Mouse (Mus musculus) adrenal gland, postnatal 10 days (tissue): ENCODE measurements around the gene Mknk2. TPM values are rescaled to one million over a fixed set of nuclear protein-coding genes. Genes with fewer than 3 reads are reported as not detected.

Experiments
- DNase-seq: peaks from one replicate; pipeline ENCODE4 v3.0.0; 2021; ENCODE audit warnings: mixed read lengths
- total RNA-seq, 2 experiments: library from RNA; stranded (reverse); gene quantifications; 2 replicates each; pipeline ENCODE4 v1.2.3; 2021

The Mknk2 gene
- total RNA-seq, 2 experiments from 2014 or later, result 249 to 298 TPM

GRCm38 (mm10) chr10:80669737-80670485, 8.0 kb downstream of the Mknk2 start:
- DNase-seq, result peak; percentile 86

- no peak for DNase-seq
These were observed 8.9 kb downstream of the Mknk2 start for GRCm38 (mm10) chr10:80669018-80669417.

- DNase-seq, result no peak
These were observed 9.3 kb downstream of the Mknk2 start for GRCm38 (mm10) chr10:80668614-80669013.

GRCm38 (mm10) chr10:80666837-80667412, 11.0 kb downstream of the Mknk2 start:
- DNase-seq, result no peak

- no peak for DNase-seq
These were observed 11.8 kb downstream of the Mknk2 start for GRCm38 (mm10) chr10:80665981-80666733.

- no peak for DNase-seq
These were observed 12.5 kb downstream of the Mknk2 start for GRCm38 (mm10) chr10:80665459-80665858.

GRCm38 (mm10) chr10:80665016-80665380, 12.9 kb downstream of the Mknk2 start:
- DNase-seq, result peak; percentile 87

GRCm38 (mm10) chr10:80664197-80665015, 13.5 kb downstream of the Mknk2 start:
- peak; percentile 91 for DNase-seq

GRCm38 (mm10) chr10:80663485-80664196, 14.3 kb downstream of the Mknk2 start:
- DNase-seq, result no peak

GRCm38 (mm10) chr10:80661149-80661548, 16.8 kb downstream of the Mknk2 start:
- peak; percentile 64 for DNase-seq

- DNase-seq, result peak; percentile 87
These were observed 18.7 kb downstream of the Mknk2 start for GRCm38 (mm10) chr10:80659213-80659612.

GRCm38 (mm10) chr10:80658841-80659202, 19.1 kb downstream of the Mknk2 start:
- DNase-seq, result no peak

GRCm38 (mm10) chr10:80658194-80658840, 19.6 kb downstream of the Mknk2 start:
- DNase-seq, result no peak

GRCm38 (mm10) chr10:80656863-80657623, 20.9 kb downstream of the Mknk2 start, which contains the start of gene Btbd2:
Gene Btbd2, minus strand, starts transcription at chr10:80657071.
- no peak for DNase-seq

- peak; percentile 99 for DNase-seq
These were observed 21.6 kb downstream of the Mknk2 start for GRCm38 (mm10) chr10:80656130-80656862.

GRCm38 (mm10) chr10:80655406-80656129, 22.3 kb downstream of the Mknk2 start:
- DNase-seq, result no peak

GRCm38 (mm10) chr10:80654866-80655265, 23.0 kb downstream of the Mknk2 start:
- DNase-seq, result no peak

GRCm38 (mm10) chr10:80653156-80653720, 24.7 kb downstream of the Mknk2 start:
- DNase-seq, result no peak

- no peak for DNase-seq
These were observed 27.5 kb downstream of the Mknk2 start for GRCm38 (mm10) chr10:80650392-80650791.
